Mouse (Mus musculus) left cerebral cortex, adult 2 months (tissue): ENCODE results near the gene Trdn. TPM values are rescaled to one million over a fixed set of nuclear protein-coding genes. Genes with fewer than 3 reads are reported as not detected.
A peak's percentile ranks its signal among the peaks of the same experiment; 100 is the strongest.

ENCODE experiments used
- DNase-seq, 2 experiments: peaks; one replicate each; pipeline ENCODE4 v3.0.0; 2021 to 2022; ENCODE audit warnings: low spot score in 2 of 2, mixed read lengths in 1 of 2; ENCODE audit errors: extremely low spot score in 1 of 2
- H3K27ac ChIP-seq: fragments of 200-600 bp; 2 replicates; pipeline ENCODE4 v1.8.1; 2022
- H3K4me3 ChIP-seq: fragments of 200-600 bp; 2 replicates; pipeline ENCODE4 v1.8.1; 2022
- CTCF ChIP-seq: fragments of 200-600 bp; IDR thresholded peaks from 2 replicates; pipeline ENCODE4 v1.8.1; 2022; ENCODE audit warnings: antibody characterized with exemption, mild to moderate bottlenecking, moderate library complexity
- intact Hi-C: fragments of 180-260 bp; cut with DNase I; formaldehyde crosslinking; loops from one replicate; pipeline ENCODE4 v1.15.1; 2025
- total RNA-seq, 2 experiments: library from RNA; stranded (reverse); gene quantifications; 2 replicates each; pipeline ENCODE4 v1.2.3; 2021

The Trdn gene
- total RNA-seq, 2 experiments from 2014 or later, result 0.43 to 0.61 TPM

GRCm38 (mm10) chr10:33179731-33180631, 99.6 kb downstream of the Trdn start:
- H3K27ac ChIP-seq, result no peak overlapping the region
- no peak for DNase-seq
- intact Hi-C loops, result no loop called here
- H3K4me3 ChIP-seq, result no peak overlapping the region
- TF ChIP-seq CTCF, result no peak

GRCm38 (mm10) chr10:33189031-33189430, 108.7 kb downstream of the Trdn start:
- no peak for TF ChIP-seq CTCF

GRCm38 (mm10) chr10:33195919-33196318, 115.6 kb downstream of the Trdn start:
- TF ChIP-seq CTCF, result no peak
- DNase-seq, result no peak
- H3K4me3 ChIP-seq, result no peak overlapping the region
- intact Hi-C loops, result no loop called here
- no peak overlapping the region for H3K27ac ChIP-seq

More at GRCm38 (mm10) chr10:33189031-33189430, 108.7 kb downstream of the Trdn start:
- no peak for DNase-seq
- Histone ChIP-seq H3K27ac (no peak overlapping the region), H3K4me3 (no peak overlapping the region)
- intact Hi-C loops, result no loop called here

GRCm38 (mm10) chr10:33198257-33198656, 117.9 kb downstream of the Trdn start:
- DNase-seq, result no peak
- no peak overlapping the region for H3K4me3 ChIP-seq
- intact Hi-C loops, result no loop called here
- TF ChIP-seq CTCF, result no peak; the same call in 1 of the 2 replicates
- no peak overlapping the region for H3K27ac ChIP-seq

- no peak overlapping the region for H3K27ac ChIP-seq
- TF ChIP-seq CTCF, result no peak
- H3K4me3 ChIP-seq, result no peak overlapping the region
- no peak for DNase-seq
- intact Hi-C loops, result no loop called here
Observed at GRCm38 (mm10) chr10:33210411-33210810, 130.1 kb downstream of the Trdn start.

GRCm38 (mm10) chr10:33253911-33254310, 173.6 kb downstream of the Trdn start:
- no peak for TF ChIP-seq CTCF
- H3K27ac ChIP-seq, result no peak overlapping the region
- intact Hi-C loops, result no loop called here
- no peak overlapping the region for H3K4me3 ChIP-seq
- no peak for DNase-seq

- intact Hi-C loops, result no loop called here
- Histone ChIP-seq H3K4me3 (no peak overlapping the region), H3K27ac (no peak overlapping the region)
- DNase-seq, result no peak
- TF ChIP-seq CTCF, result no peak
Observed at GRCm38 (mm10) chr10:33256202-33256601, 175.8 kb downstream of the Trdn start.

- Histone ChIP-seq H3K27ac (no peak overlapping the region), H3K4me3 (no peak overlapping the region)
- peak; percentile 52 for TF ChIP-seq CTCF
- intact Hi-C loops, result loop anchor here (5.0 to 10.0 kb wide), 2 partner anchors 1563 to 1630 kb away; no protein-coding TSS in a partner anchor
- peak; percentile 12 to 18 for DNase-seq
Observed at GRCm38 (mm10) chr10:33304982-33305381, 224.6 kb downstream of the Trdn start.

GRCm38 (mm10) chr10:33353026-33353425, 272.7 kb downstream of the Trdn start:
- intact Hi-C loops, result no loop called here
- Histone ChIP-seq H3K27ac (no peak overlapping the region), H3K4me3 (no peak overlapping the region)
- no peak for DNase-seq
- TF ChIP-seq CTCF, result no peak

- DNase-seq, result no peak
- intact Hi-C loops, result loop anchor here (1.0 to 10.0 kb wide), 2 partner anchors 174 to 258 kb away; partner anchors contain the start of gene Clvs2
- no peak for TF ChIP-seq CTCF
- no peak overlapping the region for H3K27ac ChIP-seq
- H3K4me3 ChIP-seq, result no peak overlapping the region
Observed at GRCm38 (mm10) chr10:33366521-33366920, 286.2 kb downstream of the Trdn start.

GRCm38 (mm10) chr10:33370534-33370933, 290.2 kb downstream of the Trdn start:
- intact Hi-C loops, result no loop called here
- no peak overlapping the region for H3K27ac ChIP-seq
- TF ChIP-seq CTCF, result no peak; the same call in 1 of the 2 replicates
- DNase-seq, result no peak
- H3K4me3 ChIP-seq, result no peak overlapping the region

GRCm38 (mm10) chr10:33375474-33376029, 295.2 kb downstream of the Trdn start:
- intact Hi-C loops, result no loop called here
- DNase-seq, result no peak
- no peak overlapping the region for H3K4me3 ChIP-seq
- TF ChIP-seq CTCF, result no peak
- no peak overlapping the region for H3K27ac ChIP-seq

Other genes with a start within 250 kb of the Trdn start
- gene Nkain2, start 190.1 kb upstream of the Trdn start, total RNA-seq, result 10 to 100 TPM; 25.2 to 30.7 TPM